Mouse (Mus musculus) liver, postnatal 0 days (tissue): ENCODE results near the gene Gal3st2. TPM values are rescaled to one million over a fixed set of nuclear protein-coding genes. Genes with fewer than 3 reads are reported as not detected.
"Not testable (repeated sequence)": the region's sequence is repeated elsewhere in the genome, so short reads cannot be mapped to it uniquely, and the experiment has no call there.

ENCODE experiments used
- ATAC-seq: fragments of 200-750 bp; cut with Nextera tagmentation; 2 replicates; pipeline ENCODE4 v1.8.0; 2017; ENCODE audit warnings: mild to moderate bottlenecking, moderate library complexity
- DNase-seq: peaks from one replicate; pipeline ENCODE4 v3.0.0-alpha.2; 2016
- H3K27ac ChIP-seq: fragments of 300-500 bp; sonication (generic); 2 replicates; pipeline ENCODE4 v1.5.1; 2014; ENCODE audit warnings: antibody characterized with exemption, moderate library complexity, mild to moderate bottlenecking, low read depth
- H3K27me3 ChIP-seq: fragments of 300-500 bp; sonication (generic); 2 replicates; pipeline ENCODE4 v1.6.1; 2014; ENCODE audit warnings: low read length, control low read depth, mixed read lengths; ENCODE audit not compliant: insufficient read depth
- H3K36me3 ChIP-seq: fragments of 300-500 bp; sonication (generic); replicated peaks from 2 replicates; pipeline ENCODE4 v1.6.1; 2014; ENCODE audit warnings: mild to moderate bottlenecking, control low read depth, low read length, moderate library complexity, mixed read lengths; ENCODE audit not compliant: insufficient read depth
- H3K4me1 ChIP-seq: fragments of 300-500 bp; sonication (generic); 2 replicates; pipeline ENCODE4 v1.6.1; 2014; ENCODE audit warnings: antibody characterized with exemption, mild to moderate bottlenecking, control low read depth; ENCODE audit not compliant: insufficient read depth
- H3K4me2 ChIP-seq: fragments of 300-500 bp; sonication (generic); 2 replicates; pipeline ENCODE4 v1.6.1; 2014; ENCODE audit warnings: low read depth, mild to moderate bottlenecking, low read length, moderate library complexity, mixed read lengths
- H3K4me3 ChIP-seq: fragments of 300-500 bp; sonication (generic); 2 replicates; pipeline ENCODE4 v1.5.1; 2014; ENCODE audit warnings: low read depth, low read length
- H3K9ac ChIP-seq: fragments of 300-500 bp; sonication (generic); replicated peaks from 2 replicates; pipeline ENCODE4 v1.6.1; 2014; ENCODE audit warnings: mild to moderate bottlenecking, moderate library complexity
- H3K9me3 ChIP-seq: fragments of 300-500 bp; sonication (generic); 2 replicates; pipeline ENCODE4 v1.6.1; 2016; ENCODE audit warnings: mild to moderate bottlenecking, control low read depth, low read length, mixed read lengths
- CTCF ChIP-seq: sonication (generic); IDR thresholded peaks from 2 replicates; pipeline ENCODE4 v1.5.1; 2016; ENCODE audit warnings: antibody characterized with exemption, low read depth
- EP300 ChIP-seq: IDR thresholded peaks from 2 replicates; pipeline ENCODE4 v1.6.1; 2016; ENCODE audit warnings: antibody characterized with exemption, low read depth, mild to moderate bottlenecking
- WGBS: fragments of 180-500 bp; shearing (Covaris S2); extraction: QIAGEN DNeasy Blood & Tissue Kit; methylation state at CpG from one replicate; pipeline ENCODE4 v1.1.7; 2014; ENCODE audit not compliant: insufficient replicate concordance; 5-methylcytosine and 5-hydroxymethylcytosine counted together
- polyA plus RNA-seq: library from polyadenylated mRNA; unstranded; fragments of >200 nt; fragmentation: Nextera tagmentation; extraction: Ambion mirVana; gene quantifications from 2 replicates; pipeline ENCODE4 v1.2.1, GENCODE M21; 2015

Gal3st2 gene
- polyA plus RNA-seq, 1 experiment from 2014 or later: 0.06 TPM

DNA sequence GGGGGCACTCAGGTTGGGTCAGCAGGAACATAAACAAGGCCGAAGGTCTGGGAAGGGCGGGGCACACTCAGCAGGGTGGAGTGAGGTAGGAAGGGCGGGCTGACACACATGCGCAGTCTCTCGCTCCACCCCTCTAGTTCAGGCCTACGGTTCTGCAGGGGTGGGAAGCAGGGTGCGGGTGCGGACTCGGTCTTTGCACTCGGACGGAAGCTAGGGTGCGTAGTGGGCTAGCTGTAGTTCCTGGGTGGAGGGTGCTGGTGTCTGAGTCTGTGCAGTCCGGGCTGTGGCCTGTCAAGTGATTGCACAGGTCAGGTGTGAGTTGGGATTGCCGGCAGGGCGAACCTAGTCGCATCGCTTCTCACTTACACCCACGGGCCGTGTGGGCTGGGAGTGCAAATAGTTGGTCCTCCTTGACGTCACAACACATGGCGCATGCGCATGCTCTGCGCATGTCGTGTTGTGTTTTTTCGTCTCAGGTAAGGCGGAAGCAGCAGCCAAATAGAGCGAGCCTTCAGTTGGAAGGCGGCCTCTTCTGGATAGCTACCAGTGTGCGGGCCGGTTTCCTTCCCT is 35.9 kb upstream of the Gal3st2 start:
- DNase-seq (peak; percentile 94), ATAC-seq (peak; percentile 99)
- Histone ChIP-seq H3K4me2 (peak overlapping the region; percentile 84), H3K36me3 (peaks cover 14% of the 10 kb centered on the region), H3K9me3 (no peaks in the 10 kb centered on the region), H3K27me3 (no peaks in the 10 kb centered on the region), H3K27ac (peak overlapping the region; percentile 99), H3K4me1 (peaks cover 20% of the 10 kb centered on the region), H3K4me3 (peak overlapping the region; percentile 53), H3K9ac (peak overlapping the region; percentile 77)
- under 1% methylated on average over 30 of the region's 30 CpGs for WGBS
- TF ChIP-seq CTCF (peak; percentile 43), EP300 (no peak)

DNA sequence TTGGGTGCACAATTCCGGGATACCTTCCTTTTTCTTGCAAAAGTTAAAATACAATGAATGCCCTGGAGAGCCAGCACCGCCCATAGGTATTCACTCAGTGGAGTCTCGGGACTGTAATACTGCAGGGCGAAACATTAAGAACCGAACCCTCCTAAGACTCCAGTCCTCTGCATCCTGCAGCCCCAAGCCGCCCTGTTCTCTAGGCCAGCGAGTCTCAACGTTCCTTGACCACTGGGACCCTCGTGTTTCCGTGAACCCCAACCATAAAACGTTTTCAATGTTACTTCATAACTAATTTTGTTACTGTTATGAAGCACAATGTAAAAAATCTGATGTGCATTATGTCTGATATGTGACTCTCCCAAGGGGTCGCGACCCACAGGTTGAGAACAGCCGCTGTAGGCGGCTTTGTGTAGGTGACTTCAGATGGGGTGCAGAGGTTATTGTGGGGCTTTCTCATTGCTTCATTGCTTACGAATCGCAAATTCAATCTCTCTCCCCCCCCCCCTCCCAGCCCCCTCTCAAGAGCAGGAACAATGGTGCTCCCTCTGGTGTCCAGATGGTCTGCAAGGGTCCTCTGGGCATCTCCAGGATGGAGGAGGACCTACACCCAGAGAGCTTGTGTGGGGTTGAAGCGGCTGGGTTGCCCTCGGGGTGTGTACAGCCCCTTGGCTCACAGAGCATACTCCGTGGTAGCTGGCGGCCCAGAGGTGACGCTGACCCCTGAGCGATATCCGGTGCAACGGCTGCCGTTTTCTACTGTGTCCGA is 35.2 kb upstream of the Gal3st2 start:
- WGBS: 43% methylated on average over 27 of the region's 27 CpGs
- H3K4me2 ChIP-seq: peak overlapping the region; percentile 84
- H3K9ac ChIP-seq: peak overlapping the region; percentile 77
- ATAC-seq (no peak), DNase-seq (no peak)
- peaks cover 20% of the 10 kb centered on the region for H3K4me1 ChIP-seq
- H3K27me3 ChIP-seq: no peaks in the 10 kb centered on the region
- peak overlapping the region; percentile 99 for H3K27ac ChIP-seq
- H3K4me3 ChIP-seq: peak overlapping the region; percentile 53
- H3K9me3 ChIP-seq: no peaks in the 10 kb centered on the region
- TF ChIP-seq EP300 (no peak), CTCF (0 out of 2 replicates have a peak, but pooled peaks have one; percentile 19)
- peaks cover 7% of the 10 kb centered on the region for H3K36me3 ChIP-seq

DNA sequence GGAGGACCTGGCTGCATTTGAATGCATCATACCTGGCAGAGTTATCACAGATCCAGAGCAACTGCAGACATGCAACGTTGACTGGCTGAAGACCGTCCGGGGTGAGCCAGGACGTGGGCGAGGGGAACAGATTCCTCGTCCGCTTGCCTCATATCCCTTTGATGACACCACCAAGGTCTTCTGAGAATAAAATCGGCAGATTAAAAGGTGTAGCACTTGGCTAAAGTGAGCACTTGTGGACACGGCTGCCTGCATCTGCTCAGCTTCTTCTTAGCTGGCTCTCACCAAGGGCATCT is 34.6 kb upstream of the Gal3st2 start:
- ATAC-seq: no peak
- Histone ChIP-seq H3K9ac (no peak overlapping the region), H3K4me3 (no peak overlapping the region), H3K9me3 (no peaks in the 10 kb centered on the region), H3K4me1 (peaks cover 20% of the 10 kb centered on the region), H3K27ac (0 out of 2 replicates have a peak overlapping the region, but pooled peaks have one; percentile 99), H3K4me2 (peak overlapping the region; percentile 84), H3K27me3 (no peaks in the 10 kb centered on the region), H3K36me3 (peaks cover 2% of the 10 kb centered on the region)
- WGBS: 90% methylated on average over 9 of the region's 9 CpGs
- TF ChIP-seq CTCF: no peak
- no peak for TF ChIP-seq EP300
- no peak for DNase-seq

DNA sequence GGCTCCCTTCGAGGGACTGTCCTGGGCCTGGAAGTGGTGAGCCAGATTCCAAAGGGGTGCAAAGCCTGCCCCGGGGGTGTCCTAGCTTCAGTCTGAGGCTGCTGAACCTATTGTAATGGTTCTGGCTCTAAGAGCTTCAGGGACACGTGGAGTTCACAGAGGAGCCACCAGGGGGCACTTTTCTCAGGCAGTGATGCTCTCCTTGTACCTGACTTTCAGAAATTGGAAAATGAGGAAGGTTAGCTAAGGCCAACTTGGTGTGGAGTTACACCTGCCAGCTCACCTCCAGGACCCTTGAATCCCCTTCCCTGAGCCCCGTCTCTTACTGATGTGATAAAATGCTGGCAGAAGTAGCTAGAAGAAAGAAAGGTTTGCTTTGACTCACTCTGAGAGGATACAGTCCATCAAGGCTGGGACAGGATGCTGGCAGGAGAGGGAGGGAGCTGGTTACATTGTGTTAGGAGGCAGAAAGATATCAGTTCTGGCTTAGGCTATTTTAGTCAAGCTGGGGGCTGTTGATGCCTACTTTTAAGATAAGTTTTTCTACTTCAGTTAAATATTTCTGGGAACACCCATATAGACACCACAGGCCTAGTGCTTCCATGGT is 28.2 kb upstream of the Gal3st2 start:
- not testable (repeated sequence) for H3K9ac ChIP-seq, H3K4me2 ChIP-seq, H3K27ac ChIP-seq, ATAC-seq, DNase-seq, H3K9me3 ChIP-seq, H3K4me1 ChIP-seq, H3K36me3 ChIP-seq, H3K27me3 ChIP-seq, H3K4me3 ChIP-seq
- peak; percentile 43 for TF ChIP-seq CTCF
- WGBS: 52% methylated on average over 2 of the region's 4 CpGs

DNA sequence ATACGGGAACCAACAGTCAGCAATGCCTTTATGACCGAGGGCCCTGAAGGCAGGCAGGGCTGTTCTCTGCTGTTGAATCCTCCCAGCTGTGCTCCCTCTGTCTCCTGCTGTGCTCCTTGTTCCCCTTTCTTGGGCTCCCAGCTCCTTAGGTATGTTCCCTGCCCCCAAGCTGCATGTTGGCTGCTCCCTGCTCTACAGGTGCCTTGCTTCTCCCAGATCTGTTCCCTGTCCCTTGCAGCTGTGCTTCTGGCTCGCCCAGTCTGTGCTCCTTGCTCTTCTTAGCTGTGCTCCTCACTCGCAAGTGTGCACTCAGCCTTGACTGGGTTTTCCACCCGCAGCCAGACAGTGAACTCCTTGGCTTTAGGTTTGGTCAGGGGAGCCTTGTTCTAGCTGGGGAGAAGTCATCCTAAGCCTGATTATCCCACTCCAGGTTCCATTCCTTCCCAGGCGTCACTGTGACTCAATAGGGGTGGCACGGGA is 26.4 kb upstream of the Gal3st2 start:
- no peaks in the 10 kb centered on the region for H3K4me1 ChIP-seq
- H3K9me3 ChIP-seq: no peaks in the 10 kb centered on the region
- H3K27me3 ChIP-seq: no peaks in the 10 kb centered on the region
- no peak overlapping the region for H3K4me3 ChIP-seq
- 0 out of 2 replicates have a peak, but pooled peaks cover 2% of the 10 kb centered on the region for H3K36me3 ChIP-seq
- H3K4me2 ChIP-seq: no peak overlapping the region
- H3K9ac ChIP-seq: no peak overlapping the region
- WGBS: 86% methylated on average over 7 of the region's 7 CpGs
- ATAC-seq: no peak
- DNase-seq: no peak
- TF ChIP-seq EP300 (no peak), CTCF (no peak)
- no peak overlapping the region for H3K27ac ChIP-seq

GRCm38 (mm10) chr1:93835211-93835610 is 25.9 kb upstream of the Gal3st2 start:
- ATAC-seq (no peak), DNase-seq (no peak)
- TF ChIP-seq CTCF (no peak), EP300 (no peak)
- Histone ChIP-seq H3K27ac (no peak overlapping the region), H3K4me2 (no peak overlapping the region), H3K9ac (no peak overlapping the region), H3K4me3 (no peak overlapping the region), H3K4me1 (no peaks in the 10 kb centered on the region), H3K36me3 (0 out of 2 replicates have a peak, but pooled peaks cover 2% of the 10 kb centered on the region), H3K27me3 (no peaks in the 10 kb centered on the region), H3K9me3 (no peaks in the 10 kb centered on the region)
- 91% methylated on average over 4 of the region's 4 CpGs for WGBS
